Mouse (Mus musculus) hindbrain, embryonic 13.5 days (tissue): ENCODE measurements at regions not wholly inside any gene's neighbourhood (a gene's known extent, or its start where the extent isn't known, plus 50 kb on each side); places are given as distances from the start of the nearest gene placed in this dataset.

Source experiments
- ATAC-seq: fragments of 200-750 bp; cut with Nextera tagmentation; 2 replicates; pipeline ENCODE4 v1.8.0; 2017; ENCODE audit warnings: moderate TSS enrichment; ENCODE audit not compliant: low FRiP score
- H3K27ac ChIP-seq: fragments of 300-500 bp; sonication (generic); 2 replicates; pipeline ENCODE4 v1.5.1; 2015; ENCODE audit warnings: inconsistent platforms, mild to moderate bottlenecking, moderate library complexity
- H3K27me3 ChIP-seq: fragments of 300-500 bp; sonication (generic); 2 replicates; pipeline ENCODE4 v1.6.1; 2015; ENCODE audit warnings: mild to moderate bottlenecking, inconsistent platforms
- H3K36me3 ChIP-seq: fragments of 300-500 bp; sonication (generic); 2 replicates; pipeline ENCODE4 v1.6.1; 2015; ENCODE audit warnings: mild to moderate bottlenecking, inconsistent platforms
- H3K4me1 ChIP-seq: fragments of 300-500 bp; sonication (generic); replicated peaks from 2 replicates; pipeline ENCODE4 v1.6.1; 2015; ENCODE audit warnings: inconsistent platforms
- H3K4me2 ChIP-seq: fragments of 300-500 bp; sonication (generic); 2 replicates; pipeline ENCODE4 v1.6.1; 2015; ENCODE audit warnings: inconsistent platforms, mild to moderate bottlenecking, moderate library complexity
- H3K4me3 ChIP-seq: fragments of 300-500 bp; sonication (generic); 2 replicates; pipeline ENCODE4 v1.5.1; 2015; ENCODE audit warnings: mild to moderate bottlenecking, inconsistent platforms
- H3K9ac ChIP-seq: fragments of 300-500 bp; sonication (generic); 2 replicates; pipeline ENCODE4 v1.6.1; 2015; ENCODE audit warnings: mild to moderate bottlenecking, inconsistent platforms
- H3K9me3 ChIP-seq: fragments of 300-500 bp; sonication (generic); 2 replicates; pipeline ENCODE4 v1.6.1; 2016; ENCODE audit warnings: inconsistent platforms
- WGBS: fragments of 180-500 bp; shearing (Covaris S2); methylation state at CpG from one replicate; pipeline ENCODE4 v1.1.7; 2015; 5-methylcytosine and 5-hydroxymethylcytosine counted together

- Histone ChIP-seq H3K4me3 (no peak overlapping the region), H3K4me2 (no peak overlapping the region), H3K27me3 (no peaks in the 10 kb centered on the region), H3K36me3 (no peaks in the 10 kb centered on the region), H3K4me1 (no peaks in the 10 kb centered on the region), H3K27ac (no peak overlapping the region), H3K9ac (no peak overlapping the region), H3K9me3 (no peaks in the 10 kb centered on the region)
- no peak for ATAC-seq
Observed at GRCm38 (mm10) chr13:34406291-34406690, 61.3 kb upstream of the Slc22a23 start.

- no peak for ATAC-seq
- H3K4me2 ChIP-seq, result no peak overlapping the region
- H3K4me3 ChIP-seq, result no peak overlapping the region
- no peaks in the 10 kb centered on the region for H3K9me3 ChIP-seq
- H3K27ac ChIP-seq, result no peak overlapping the region
- H3K36me3 ChIP-seq, result no peaks in the 10 kb centered on the region
- no peaks in the 10 kb centered on the region for H3K27me3 ChIP-seq
- 90% methylated on average over 1 of the region's 1 CpGs for WGBS
- H3K4me1 ChIP-seq, result peaks cover 6% of the 10 kb centered on the region; the same call in 1 of the 2 replicates
- H3K9ac ChIP-seq, result no peak overlapping the region
Observed at GRCm38 (mm10) chr13:34402631-34403030, 57.6 kb upstream of the Slc22a23 start.

GRCm38 (mm10) chr13:34401031-34401430 lies 56.0 kb upstream of the Slc22a23 start:
- ATAC-seq, result no peak
- Histone ChIP-seq H3K27me3 (no peaks in the 10 kb centered on the region), H3K9me3 (no peaks in the 10 kb centered on the region), H3K4me1 (peaks cover 6% of the 10 kb centered on the region; the same call in 1 of the 2 replicates), H3K4me2 (no peak overlapping the region), H3K27ac (no peak overlapping the region), H3K9ac (no peak overlapping the region), H3K36me3 (no peaks in the 10 kb centered on the region), H3K4me3 (no peak overlapping the region)
- 86% methylated on average over 2 of the region's 2 CpGs for WGBS

GRCm38 (mm10) chr13:34398847-34399246 lies 53.9 kb upstream of the Slc22a23 start:
- Histone ChIP-seq H3K9me3 (no peaks in the 10 kb centered on the region), H3K27me3 (no peaks in the 10 kb centered on the region), H3K4me1 (peaks cover 6% of the 10 kb centered on the region; the same call in 1 of the 2 replicates), H3K4me2 (no peak overlapping the region), H3K9ac (no peak overlapping the region), H3K4me3 (no peak overlapping the region), H3K36me3 (no peaks in the 10 kb centered on the region), H3K27ac (no peak overlapping the region)
- WGBS, result 79% methylated on average over 3 of the region's 3 CpGs
- no peak for ATAC-seq

- H3K9me3 ChIP-seq, result no peaks in the 10 kb centered on the region
Observed at GRCm38 (mm10) chr13:34398061-34398787, 53.2 kb upstream of the Slc22a23 start.

GRCm38 (mm10) chr13:34395504-34395903 lies 50.5 kb upstream of the Slc22a23 start:
- H3K4me3 ChIP-seq, result no peak overlapping the region

More at GRCm38 (mm10) chr13:34398061-34398787, 53.2 kb upstream of the Slc22a23 start:
- Histone ChIP-seq H3K4me3 (no peak overlapping the region), H3K4me1 (peaks cover 6% of the 10 kb centered on the region; the same call in 1 of the 2 replicates), H3K9ac (no peak overlapping the region), H3K36me3 (no peaks in the 10 kb centered on the region), H3K27ac (no peak overlapping the region), H3K4me2 (no peak overlapping the region), H3K27me3 (no peaks in the 10 kb centered on the region)
- 28% methylated on average over 10 of the region's 10 CpGs for WGBS
- no peak for ATAC-seq

GRCm38 (mm10) chr13:34395010-34395409 lies 50.0 kb upstream of the Slc22a23 start:
- Histone ChIP-seq H3K36me3 (no peaks in the 10 kb centered on the region), H3K4me3 (no peak overlapping the region), H3K9ac (no peak overlapping the region), H3K4me1 (peaks cover 6% of the 10 kb centered on the region; the same call in 1 of the 2 replicates), H3K27me3 (no peaks in the 10 kb centered on the region), H3K9me3 (no peaks in the 10 kb centered on the region), H3K27ac (no peak overlapping the region), H3K4me2 (no peak overlapping the region)
- no peak for ATAC-seq
- 90% methylated on average over 1 of the region's 1 CpGs for WGBS

More at GRCm38 (mm10) chr13:34395504-34395903, 50.5 kb upstream of the Slc22a23 start:
- Histone ChIP-seq H3K36me3 (no peaks in the 10 kb centered on the region), H3K9me3 (no peaks in the 10 kb centered on the region), H3K9ac (no peak overlapping the region), H3K4me1 (peaks cover 6% of the 10 kb centered on the region; the same call in 1 of the 2 replicates), H3K4me2 (no peak overlapping the region), H3K27me3 (no peaks in the 10 kb centered on the region), H3K27ac (no peak overlapping the region)
- ATAC-seq, result no peak
